ENCODE assay signal across 17 mouse cellular contexts in genomic region chr19:55860009-55860743, GRCm38 (mm10).
DNase-seq lines count a peak whose midpoint lies in the region; ATAC-seq lines count a peak whose summit lies in the region.
"Had no signal": no experiment of that assay in that cellular context is flagged by ENCODE, and none has a peak within 500 bp of the region (broad histone marks: within the 10 kb centered on the region; RNA-seq: fewer than 3 reads in every experiment).

No protein-coding gene starts in this region.

- no peak for ATAC-seq in heart, embryonic 13.5 days (ENCODE audit: extremely low read depth, insufficient number of reproducible peaks, low FRiP score, low TSS enrichment)
- peak; percentile 55 for ATAC-seq in liver, embryonic 13.5 days (ENCODE audit: low read depth)
- no peak for ATAC-seq in hindbrain, embryonic 16.5 days
- ATAC-seq: forebrain, postnatal 0 days; inflammation-experienced regulatory T-cells, adult 6 months; midbrain, embryonic 16.5 days; Patski had no signal

- no peak overlapping the region for H3K4me2 ChIP-seq in heart, embryonic 13.5 days
- H3K4me2 ChIP-seq in liver, embryonic 13.5 days = no peak overlapping the region
- H3K4me2 ChIP-seq in hindbrain, embryonic 16.5 days (ENCODE audit: low read length) = no peak overlapping the region

- H3K4me3 ChIP-seq in heart, embryonic 13.5 days = no peak overlapping the region
- no peak overlapping the region for H3K4me3 ChIP-seq in liver, embryonic 13.5 days (replicated peaks)
- H3K4me3 ChIP-seq in hindbrain, embryonic 16.5 days (ENCODE audit: low read length) = no peak overlapping the region

- H3K9ac ChIP-seq in heart, embryonic 13.5 days = no peak overlapping the region
- no peak overlapping the region for H3K9ac ChIP-seq in liver, embryonic 13.5 days
- H3K9ac ChIP-seq in hindbrain, embryonic 16.5 days (ENCODE audit: low read depth, low read length) = no peak overlapping the region
- H3K9ac ChIP-seq: forebrain, postnatal 0 days had no signal

- DNase-seq in heart, adult 9 months (ENCODE audit: low spot score in 2 of 2) = no peak
- peak; percentile 66 for DNase-seq in 416B (ENCODE audit: low read depth)
- DNase-seq in c-Kit-positive CD71-positive TER-119-negative erythroid progenitor cells, embryonic 14.5 days (ENCODE audit: low read depth) = peak; percentile 27
- DNase-seq in liver, embryonic 13.5 days = no peak
- no peak for DNase-seq in kidney, adult 11 months
- DNase-seq in adrenal gland, postnatal 36 days = no peak
- DNase-seq: cerebellum, adult 9-10 months; forebrain, postnatal 0 days; gastrocnemius, postnatal 25 days; heart, postnatal 10 days; kidney, postnatal 10 days; left cerebral cortex, postnatal 4 days had no signal

- H3K27ac ChIP-seq in heart, embryonic 13.5 days (replicated peaks) = 0 out of 2 replicates have a peak overlapping the region, but pooled peaks have one; percentile 7
- peak overlapping the region; percentile 59 for H3K27ac ChIP-seq in liver, embryonic 13.5 days
- no peak overlapping the region for H3K27ac ChIP-seq in hindbrain, embryonic 16.5 days (ENCODE audit: low read depth, low read length)

- peaks cover 15% of the 10 kb centered on the region for H3K36me3 ChIP-seq in heart, embryonic 13.5 days
- H3K36me3 ChIP-seq in liver, embryonic 13.5 days = no peaks in the 10 kb centered on the region
- no peaks in the 10 kb centered on the region for H3K36me3 ChIP-seq in hindbrain, embryonic 16.5 days (ENCODE audit: control insufficient read depth, insufficient read depth, low read length)

- H3K4me1 ChIP-seq in heart, embryonic 13.5 days = peaks cover 50% of the 10 kb centered on the region
- H3K4me1 ChIP-seq in liver, embryonic 13.5 days (replicated peaks) = peaks cover 61% of the 10 kb centered on the region
- no peaks in the 10 kb centered on the region for H3K4me1 ChIP-seq in hindbrain, embryonic 16.5 days (ENCODE audit: control insufficient read depth, insufficient read depth, low read depth, low read length)

- no peaks in the 10 kb centered on the region for H3K27me3 ChIP-seq in heart, embryonic 13.5 days (replicated peaks)
- H3K27me3 ChIP-seq in liver, embryonic 13.5 days = peaks cover 3% of the 10 kb centered on the region; the same call in 1 of the 2 replicates
- no peaks in the 10 kb centered on the region for H3K27me3 ChIP-seq in hindbrain, embryonic 16.5 days (replicated peaks; ENCODE audit: control insufficient read depth, insufficient read depth, low read length)
- H3K27me3 ChIP-seq: Patski had no signal

- no peaks in the 10 kb centered on the region for H3K9me3 ChIP-seq in heart, embryonic 13.5 days
- no peaks in the 10 kb centered on the region for H3K9me3 ChIP-seq in liver, embryonic 13.5 days (replicated peaks)
- no peaks in the 10 kb centered on the region for H3K9me3 ChIP-seq in hindbrain, embryonic 16.5 days (ENCODE audit: control insufficient read depth, low read length)

- WGBS in heart, embryonic 13.5 days = 55% methylated on average over 10 of the region's 10 CpGs
- WGBS in liver, embryonic 13.5 days (ENCODE audit: insufficient replicate concordance) = 32% methylated on average over 10 of the region's 10 CpGs
- 93% methylated on average over 10 of the region's 10 CpGs for WGBS in hindbrain, embryonic 16.5 days

Comparison
In these comparisons a context has a peak if more than half of its experiments do, and no peak if none do; other contexts are left out.
1. DNase-seq: peak in 416B (single experiment) and c-Kit-positive CD71-positive TER-119-negative erythroid progenitor cells, embryonic 14.5 days (single experiment); none in heart, adult 9 months (0 of 2), liver, embryonic 13.5 days (single experiment), kidney, adult 11 months (single experiment) and adrenal gland, postnatal 36 days (0 of 2).